Mouse (Mus musculus) heart, adult 2 months (tissue): ENCODE measurements around the gene Ccdc62.

Experiments
- CTCF ChIP-seq: fragments of 200-600 bp; IDR thresholded peaks from 2 replicates; pipeline ENCODE4 v1.8.1; 2022; ENCODE audit warnings: antibody characterized with exemption, mild to moderate bottlenecking, moderate library complexity
- POLR2A ChIP-seq: fragments of 200-500 bp; IDR thresholded peaks from 2 replicates; pipeline ENCODE4 v1.6.1; 2011; ENCODE audit warnings: mild to moderate bottlenecking, low read depth, low read length, control low read depth; ENCODE audit not compliant: insufficient read depth

- TF ChIP-seq POLR2A = no peak
- TF ChIP-seq CTCF = no peak
These were observed 85.9 kb downstream of the Ccdc62 start for GRCm38 (mm10) chr5:124016291-124016821.
